Mouse (Mus musculus) ES-Bruce4 (cell line): ENCODE results near the gene Ssna1. TPM values are rescaled to one million over a fixed set of nuclear protein-coding genes. Genes with fewer than 3 reads are reported as not detected.

Experiments used
- H3K27ac ChIP-seq: 2 replicates; pipeline ENCODE4 v1.5.1; 2012; ENCODE audit warnings: low read length, inconsistent platforms; ENCODE audit not compliant: insufficient read depth
- H3K27me3 ChIP-seq: 2 replicates; pipeline ENCODE4 v1.6.1; 2012; ENCODE audit warnings: mild to moderate bottlenecking, low read length, inconsistent platforms; ENCODE audit not compliant: control insufficient read depth, poor library complexity, insufficient read depth, severe bottlenecking
- H3K36me3 ChIP-seq: 2 replicates; pipeline ENCODE4 v1.6.1; 2012; ENCODE audit warnings: inconsistent platforms, mild to moderate bottlenecking, low read length, moderate library complexity; ENCODE audit not compliant: control insufficient read depth, poor library complexity, insufficient read depth, severe bottlenecking
- H3K4me1 ChIP-seq: one replicate; pipeline ENCODE4 v1.8.1; 2011; ENCODE audit warnings: low read length; ENCODE audit not compliant: control insufficient read depth, insufficient read depth
- H3K4me3 ChIP-seq: 2 replicates; pipeline ENCODE4 v1.5.1; 2011; ENCODE audit warnings: low read depth, mild to moderate bottlenecking, low read length
- H3K9ac ChIP-seq: 2 replicates; pipeline ENCODE4 v1.6.1; 2012; ENCODE audit warnings: low read depth, mild to moderate bottlenecking, inconsistent platforms; ENCODE audit not compliant: poor library complexity, severe bottlenecking
- H3K9me3 ChIP-seq: replicated peaks from 2 replicates; pipeline ENCODE4 v1.6.1; 2012; ENCODE audit warnings: mild to moderate bottlenecking, low read length, inconsistent platforms; ENCODE audit not compliant: control insufficient read depth, poor library complexity, insufficient read depth, severe bottlenecking
- CTCF ChIP-seq: IDR thresholded peaks from one replicate; pipeline ENCODE4 v1.8.1; 2011; ENCODE audit warnings: low read depth, low read length
- EP300 ChIP-seq: IDR thresholded peaks from 2 replicates; pipeline ENCODE4 v1.6.1; 2011; ENCODE audit warnings: low read depth, low read length; ENCODE audit not compliant: insufficient read depth
- POLR2A ChIP-seq: IDR thresholded peaks from one replicate; pipeline ENCODE4 v1.8.1; 2011; ENCODE audit warnings: low read length; ENCODE audit not compliant: insufficient read depth
- polyA plus RNA-seq: library from polyadenylated mRNA; stranded (reverse); fragments of >200 nt; gene quantifications from 2 replicates; pipeline ENCODE4 v1.2.4, GENCODE M21; 2011; ENCODE audit warnings: low read depth; ENCODE audit not compliant: missing spikeins, insufficient read depth, insufficient read length

Gene Ssna1
- polyA plus RNA-seq, 1 experiment: 49.1 TPM

GRCm38 (mm10) chr2:25273010-25273409, 772 bp upstream of the Ssna1 start:
- Histone ChIP-seq H3K4me3 (peak overlapping the region; percentile 97), H3K27me3 (no peaks in the 10 kb centered on the region), H3K27ac (no peak overlapping the region), H3K9ac (peak overlapping the region; percentile 60), H3K4me1 (no peaks in the 10 kb centered on the region), H3K36me3 (peaks cover 15% of the 10 kb centered on the region), H3K9me3 (no peaks in the 10 kb centered on the region)
- TF ChIP-seq EP300 (no peak), POLR2A (no peak), CTCF (no peak)

- H3K9ac ChIP-seq: peak overlapping the region; percentile 60
- H3K27ac ChIP-seq: no peak overlapping the region
- H3K27me3 ChIP-seq: no peaks in the 10 kb centered on the region
- no peaks in the 10 kb centered on the region for H3K9me3 ChIP-seq
- H3K4me3 ChIP-seq: peak overlapping the region; percentile 97
- H3K4me1 ChIP-seq: no peaks in the 10 kb centered on the region
- no peak for TF ChIP-seq POLR2A
- TF ChIP-seq CTCF: no peak
- TF ChIP-seq EP300: no peak
- peaks cover 13% of the 10 kb centered on the region for H3K36me3 ChIP-seq
Observed at GRCm38 (mm10) chr2:25272515-25272914, 277 bp upstream of the Ssna1 start.

- H3K9ac ChIP-seq: no peak overlapping the region
Observed at GRCm38 (mm10) chr2:25267746-25268309, 4.4 kb downstream of the Ssna1 start.

GRCm38 (mm10) chr2:25267241-25267640, 5.0 kb downstream of the Ssna1 start:
- H3K4me3 ChIP-seq: no peak overlapping the region
- TF ChIP-seq POLR2A (no peak), EP300 (no peak), CTCF (no peak)
- no peak overlapping the region for H3K9ac ChIP-seq
- no peaks in the 10 kb centered on the region for H3K9me3 ChIP-seq
- H3K36me3 ChIP-seq: peaks cover 4% of the 10 kb centered on the region; the same call in 1 of the 2 replicates
- H3K4me1 ChIP-seq: peaks cover 5% of the 10 kb centered on the region
- H3K27me3 ChIP-seq: no peaks in the 10 kb centered on the region
- H3K27ac ChIP-seq: no peak overlapping the region

More at GRCm38 (mm10) chr2:25267746-25268309, 4.4 kb downstream of the Ssna1 start:
- H3K27ac ChIP-seq: no peak overlapping the region
- H3K4me3 ChIP-seq: no peak overlapping the region
- TF ChIP-seq EP300 (no peak), POLR2A (no peak), CTCF (no peak)
- no peaks in the 10 kb centered on the region for H3K9me3 ChIP-seq
- H3K4me1 ChIP-seq: peaks cover 5% of the 10 kb centered on the region
- peaks cover 4% of the 10 kb centered on the region; the same call in 1 of the 2 replicates for H3K36me3 ChIP-seq
- no peaks in the 10 kb centered on the region for H3K27me3 ChIP-seq

- no peaks in the 10 kb centered on the region for H3K9me3 ChIP-seq
- no peak overlapping the region for H3K27ac ChIP-seq
- H3K4me1 ChIP-seq: peaks cover 5% of the 10 kb centered on the region
- H3K36me3 ChIP-seq: peaks cover 4% of the 10 kb centered on the region; the same call in 1 of the 2 replicates
- no peak overlapping the region for H3K4me3 ChIP-seq
- H3K27me3 ChIP-seq: no peaks in the 10 kb centered on the region
- no peak overlapping the region for H3K9ac ChIP-seq
- peak; percentile 71; the same call in 1 of the 2 replicates for TF ChIP-seq EP300
- no peak for TF ChIP-seq CTCF
- TF ChIP-seq POLR2A: no peak
Observed at GRCm38 (mm10) chr2:25266720-25267119, 5.5 kb downstream of the Ssna1 start.

DNA sequence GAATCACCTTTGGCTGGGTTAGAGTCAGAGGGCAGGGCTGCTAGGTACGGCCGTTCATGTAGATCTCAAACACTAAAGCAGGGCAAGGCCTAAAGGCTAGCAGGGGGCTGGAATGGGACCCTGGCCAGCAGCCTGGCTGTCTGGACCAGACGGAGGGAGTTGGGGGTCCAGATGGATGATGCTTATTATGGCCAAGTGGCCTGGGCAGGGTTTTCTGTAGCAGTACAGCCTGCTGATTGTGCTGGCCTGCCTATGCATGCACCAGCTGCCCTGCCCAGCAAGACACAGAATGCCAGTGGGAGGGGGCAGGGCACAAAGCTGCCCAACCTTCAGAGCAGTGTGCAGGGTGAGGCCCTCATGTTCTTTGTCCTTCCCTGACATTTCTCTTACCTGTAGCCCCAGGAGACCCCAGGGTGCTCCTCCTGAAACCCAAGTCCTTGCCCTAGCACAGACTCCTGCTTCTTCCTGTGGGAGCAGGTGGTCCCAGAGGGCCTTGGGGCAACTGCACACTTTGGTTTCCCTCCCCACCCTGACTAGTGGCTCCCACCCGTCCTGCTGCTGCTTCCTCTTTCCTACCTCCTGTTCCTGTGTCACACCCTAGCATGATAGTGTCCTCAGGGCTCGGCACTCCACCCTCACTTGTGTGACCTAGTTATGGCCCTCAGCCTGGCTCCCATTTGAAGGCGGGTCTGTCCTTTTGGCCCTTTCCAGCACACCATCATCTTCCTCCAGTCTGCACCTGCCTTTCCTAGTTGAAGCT, 6.2 kb downstream of the Ssna1 start:
- H3K4me1 ChIP-seq: peaks cover 5% of the 10 kb centered on the region
- peaks cover 4% of the 10 kb centered on the region; the same call in 1 of the 2 replicates for H3K36me3 ChIP-seq
- H3K27me3 ChIP-seq: no peaks in the 10 kb centered on the region
- no peak overlapping the region for H3K9ac ChIP-seq
- TF ChIP-seq CTCF (no peak), EP300 (0 out of 2 replicates have a peak, but pooled peaks have one; percentile 44)
- no peak overlapping the region for H3K4me3 ChIP-seq
- H3K27ac ChIP-seq: no peak overlapping the region
- H3K9me3 ChIP-seq: no peaks in the 10 kb centered on the region
